Mouse (Mus musculus) hindbrain, embryonic 16.5 days (tissue): ENCODE measurements around the gene Wdfy3. TPM values are rescaled to one million over a fixed set of nuclear protein-coding genes. Genes with fewer than 3 reads are reported as not detected.

Experiments used
- ATAC-seq: fragments of 200-750 bp; cut with Nextera tagmentation; 2 replicates; pipeline ENCODE4 v1.8.0; 2017; ENCODE audit warnings: moderate TSS enrichment, moderate library complexity
- H3K27ac ChIP-seq: fragments of 300-500 bp; sonication (generic); 2 replicates; pipeline ENCODE4 v1.5.1; 2014; ENCODE audit warnings: low read depth, mild to moderate bottlenecking, control low read depth, low read length, moderate library complexity
- H3K27me3 ChIP-seq: fragments of 300-500 bp; sonication (generic); replicated peaks from 2 replicates; pipeline ENCODE4 v1.6.1; 2014; ENCODE audit warnings: low read length; ENCODE audit not compliant: control insufficient read depth, insufficient read depth
- H3K36me3 ChIP-seq: fragments of 300-500 bp; sonication (generic); 2 replicates; pipeline ENCODE4 v1.6.1; 2014; ENCODE audit warnings: mild to moderate bottlenecking, low read length, moderate library complexity, mixed read lengths; ENCODE audit not compliant: control insufficient read depth, insufficient read depth
- H3K4me1 ChIP-seq: fragments of 300-500 bp; sonication (generic); 2 replicates; pipeline ENCODE4 v1.6.1; 2014; ENCODE audit warnings: low read depth, low read length; ENCODE audit not compliant: control insufficient read depth, insufficient read depth
- H3K4me2 ChIP-seq: fragments of 300-500 bp; sonication (generic); 2 replicates; pipeline ENCODE4 v1.6.1; 2014; ENCODE audit warnings: mild to moderate bottlenecking, low read length, control low read depth, moderate library complexity
- H3K4me3 ChIP-seq: fragments of 300-500 bp; sonication (generic); 2 replicates; pipeline ENCODE4 v1.5.1; 2014; ENCODE audit warnings: mild to moderate bottlenecking, low read length, control low read depth, moderate library complexity
- H3K9ac ChIP-seq: fragments of 300-500 bp; sonication (generic); 2 replicates; pipeline ENCODE4 v1.6.1; 2014; ENCODE audit warnings: low read depth, mild to moderate bottlenecking, control low read depth, low read length, moderate library complexity
- H3K9me3 ChIP-seq: fragments of 300-500 bp; sonication (generic); 2 replicates; pipeline ENCODE4 v1.6.1; 2014; ENCODE audit warnings: mild to moderate bottlenecking, low read length, moderate library complexity; ENCODE audit not compliant: control insufficient read depth
- WGBS: fragments of 180-500 bp; shearing (Covaris S2); extraction: QIAGEN DNeasy Blood & Tissue Kit; methylation state at CpG from one replicate; pipeline ENCODE4 v1.1.7; 2014; 5-methylcytosine and 5-hydroxymethylcytosine counted together
- polyA plus RNA-seq: library from polyadenylated mRNA; unstranded; fragments of >200 nt; fragmentation: Nextera tagmentation; extraction: Ambion mirVana; gene quantifications from 2 replicates; pipeline ENCODE4 v1.2.1, GENCODE M21; 2015

Gene Wdfy3
- polyA plus RNA-seq, 1 experiment from 2014 or later, result 22.5 TPM

DNA sequence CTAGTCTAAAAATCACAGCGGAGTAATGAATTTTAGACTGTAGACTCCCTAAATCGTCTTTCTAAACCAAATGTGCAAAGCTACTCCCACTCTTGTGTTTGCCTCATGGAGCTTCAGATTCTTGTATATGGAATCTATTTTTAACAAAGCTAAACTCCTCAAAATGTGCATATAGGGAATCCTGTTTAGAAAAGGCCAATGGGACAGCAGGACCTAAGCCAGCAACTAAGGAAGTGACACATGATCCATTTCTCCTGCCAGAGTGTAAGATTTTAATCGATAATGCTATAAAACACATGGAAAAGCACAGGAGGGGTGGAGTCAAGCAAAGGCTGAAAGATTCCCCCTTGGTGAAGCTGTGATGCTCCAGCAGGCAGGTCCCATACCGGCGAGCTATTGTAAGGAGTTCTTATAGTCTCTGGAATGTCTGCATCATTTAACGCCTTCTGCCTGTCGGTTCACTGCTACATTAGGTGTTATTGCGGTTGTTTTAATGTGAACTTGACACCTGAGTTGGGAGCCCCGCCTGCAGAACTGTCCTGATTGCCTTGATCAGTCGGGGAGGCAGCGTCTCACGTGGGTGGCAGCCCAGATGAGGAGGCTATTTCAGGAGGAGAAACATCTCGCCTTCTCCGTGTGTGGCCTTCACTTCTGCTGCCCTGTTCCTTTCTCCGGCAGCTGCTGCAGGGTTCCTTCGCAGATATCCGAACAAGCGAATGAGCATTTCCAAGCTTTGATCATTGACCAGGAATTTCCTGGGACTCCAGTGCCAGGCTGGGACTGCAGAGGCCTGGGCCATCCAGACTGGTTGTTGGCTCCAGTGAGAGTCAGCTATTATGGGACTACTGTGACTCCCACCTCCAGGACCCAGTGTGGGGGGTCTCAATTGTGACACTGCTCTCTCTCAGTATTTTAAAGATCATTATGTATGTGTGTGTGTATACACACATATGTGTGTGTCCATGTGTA, 15.3 kb upstream of the Wdfy3 start:
- Histone ChIP-seq H3K4me2 (no peak overlapping the region), H3K36me3 (no peaks in the 10 kb centered on the region), H3K27ac (no peak overlapping the region), H3K27me3 (no peaks in the 10 kb centered on the region), H3K9ac (no peak overlapping the region), H3K9me3 (no peaks in the 10 kb centered on the region), H3K4me3 (no peak overlapping the region), H3K4me1 (no peaks in the 10 kb centered on the region)
- no peak for ATAC-seq
- WGBS, result 58% methylated on average over 18 of the region's 18 CpGs

DNA sequence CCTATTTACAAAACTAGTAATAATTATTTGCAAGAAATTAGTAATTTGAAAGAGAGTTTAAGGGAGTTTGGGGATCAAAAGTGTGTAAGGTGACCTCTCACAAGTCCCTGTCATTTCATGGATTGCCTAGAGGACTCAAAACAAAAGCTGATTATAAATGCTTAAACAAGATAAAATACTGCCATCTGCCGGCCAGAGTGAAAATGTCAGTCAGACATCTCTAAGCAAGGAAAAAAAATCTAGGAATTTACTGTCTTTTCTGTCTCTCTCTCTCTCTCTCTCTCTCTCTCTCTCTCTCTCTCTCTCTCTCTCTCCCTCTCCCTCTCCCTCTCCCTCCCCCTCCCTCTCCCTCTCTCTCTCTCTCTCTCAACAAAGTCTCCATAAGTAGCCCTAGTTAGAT, 4.4 kb upstream of the Wdfy3 start:
- 0% methylated on average over 1 of the region's 1 CpGs for WGBS
- H3K27me3 ChIP-seq, result no peaks in the 10 kb centered on the region
- H3K27ac ChIP-seq, result no peak overlapping the region
- H3K9ac ChIP-seq, result no peak overlapping the region
- H3K4me1 ChIP-seq, result peaks cover 11% of the 10 kb centered on the region
- H3K9me3 ChIP-seq, result no peaks in the 10 kb centered on the region
- no peak overlapping the region for H3K4me3 ChIP-seq
- no peaks in the 10 kb centered on the region for H3K36me3 ChIP-seq
- H3K4me2 ChIP-seq, result no peak overlapping the region
- ATAC-seq, result no peak

DNA sequence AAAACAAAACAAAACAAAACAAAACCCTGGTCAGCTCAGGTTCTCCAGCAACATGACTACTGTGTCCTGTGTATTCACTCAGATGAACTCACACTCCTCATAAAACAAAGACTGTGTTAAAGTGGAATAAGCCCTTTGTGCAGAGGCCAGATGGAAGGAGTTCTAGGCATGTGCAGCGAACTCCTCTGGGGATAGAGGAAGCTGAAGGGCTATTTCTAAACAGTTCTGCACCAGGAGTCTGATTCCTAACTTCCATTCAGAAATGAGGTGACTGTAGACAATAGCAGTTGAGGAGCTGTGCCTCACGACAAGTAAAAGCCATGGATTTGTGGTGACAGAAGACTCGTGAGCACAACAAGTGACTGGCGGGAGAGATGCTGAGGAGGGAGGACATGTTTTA, 2.3 kb upstream of the Wdfy3 start:
- Histone ChIP-seq H3K27ac (no peak overlapping the region), H3K4me2 (0 out of 2 replicates have a peak overlapping the region, but pooled peaks have one; percentile 27), H3K27me3 (no peaks in the 10 kb centered on the region), H3K4me3 (no peak overlapping the region; the same call in 1 of the 2 replicates), H3K36me3 (no peaks in the 10 kb centered on the region), H3K9me3 (no peaks in the 10 kb centered on the region), H3K9ac (peak overlapping the region; percentile 13; the same call in 1 of the 2 replicates), H3K4me1 (peaks cover 22% of the 10 kb centered on the region)
- ATAC-seq, result no peak
- 22% methylated on average over 4 of the region's 4 CpGs for WGBS

DNA sequence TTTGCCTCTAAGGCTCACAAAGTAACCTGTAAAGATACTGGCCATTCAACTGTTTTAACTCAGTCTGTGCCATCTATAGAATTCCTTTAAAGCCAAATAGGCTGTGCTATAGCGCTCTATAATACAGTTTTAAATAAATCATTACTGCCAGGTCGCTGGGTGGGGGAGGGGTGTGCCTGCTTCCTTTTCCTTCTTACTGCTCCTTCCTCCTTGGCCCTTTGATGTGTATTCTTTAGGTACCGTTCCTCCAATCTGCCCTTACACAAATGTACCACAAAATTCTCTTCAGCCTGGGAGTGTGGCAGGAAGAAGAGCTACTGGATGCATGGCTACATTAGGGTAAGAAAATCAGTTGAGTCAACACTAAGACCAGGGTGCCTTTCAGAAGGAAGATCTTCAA, 1.5 kb upstream of the Wdfy3 start:
- Histone ChIP-seq H3K9ac (peak overlapping the region; percentile 22; the same call in 1 of the 2 replicates), H3K4me1 (peaks cover 27% of the 10 kb centered on the region), H3K4me2 (peak overlapping the region; percentile 81), H3K36me3 (no peaks in the 10 kb centered on the region), H3K9me3 (no peaks in the 10 kb centered on the region), H3K27me3 (no peaks in the 10 kb centered on the region), H3K27ac (peak overlapping the region; percentile 48; the same call in 1 of the 2 replicates), H3K4me3 (0 out of 2 replicates have a peak overlapping the region, but pooled peaks have one; percentile 11)
- 36% methylated on average over 3 of the region's 3 CpGs for WGBS
- no peak for ATAC-seq

DNA sequence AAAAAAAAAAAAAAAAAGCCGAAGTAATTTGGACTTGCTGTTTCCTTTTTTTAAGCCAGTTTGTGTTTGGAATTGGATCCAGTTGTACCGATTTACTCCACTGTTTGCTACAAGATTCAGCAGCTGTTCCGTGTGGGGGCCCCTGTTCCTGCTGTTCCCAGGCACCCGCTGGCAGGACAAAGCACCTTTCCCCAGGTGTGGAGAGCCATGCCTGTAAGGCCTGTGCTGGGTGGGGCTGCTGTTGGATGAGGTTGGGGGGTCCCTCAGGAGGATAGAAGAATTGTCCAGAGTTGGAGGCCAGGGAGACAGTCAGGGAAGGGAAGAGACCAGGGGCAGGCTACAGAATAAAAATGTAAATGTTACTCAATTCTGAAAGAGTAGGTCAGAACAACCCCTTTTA, 1.1 kb upstream of the Wdfy3 start:
- peaks cover 27% of the 10 kb centered on the region for H3K4me1 ChIP-seq
- no peaks in the 10 kb centered on the region for H3K9me3 ChIP-seq
- peak overlapping the region; percentile 54; the same call in 1 of the 2 replicates for H3K27ac ChIP-seq
- peak overlapping the region; percentile 59 for H3K4me3 ChIP-seq
- H3K36me3 ChIP-seq, result no peaks in the 10 kb centered on the region
- WGBS, result 33% methylated on average over 4 of the region's 4 CpGs
- peak overlapping the region; percentile 41; the same call in 1 of the 2 replicates for H3K9ac ChIP-seq
- no peak for ATAC-seq
- peak overlapping the region; percentile 81 for H3K4me2 ChIP-seq
- H3K27me3 ChIP-seq, result no peaks in the 10 kb centered on the region

DNA sequence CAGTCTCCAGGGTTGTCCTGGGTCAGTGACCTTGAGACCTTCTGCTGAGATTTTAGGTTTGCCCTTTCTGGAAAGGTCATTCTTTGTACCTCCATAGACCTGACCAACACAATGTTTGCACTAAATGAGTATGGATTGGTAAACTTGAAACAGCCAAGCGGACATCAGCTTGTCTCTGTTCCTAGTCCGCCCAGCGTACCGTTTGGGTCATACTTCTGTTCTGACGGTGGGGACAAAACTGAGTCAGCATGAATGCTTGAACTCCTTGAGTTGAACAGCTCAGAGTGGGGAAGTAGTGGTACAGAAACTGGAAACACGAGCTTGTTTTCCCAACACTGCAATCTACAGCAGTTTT, 670 bp upstream of the Wdfy3 start:
- Histone ChIP-seq H3K9me3 (no peaks in the 10 kb centered on the region), H3K36me3 (no peaks in the 10 kb centered on the region), H3K4me3 (peak overlapping the region; percentile 59), H3K4me1 (peaks cover 27% of the 10 kb centered on the region), H3K27ac (peak overlapping the region; percentile 95), H3K4me2 (peak overlapping the region; percentile 81), H3K9ac (peak overlapping the region; percentile 83), H3K27me3 (no peaks in the 10 kb centered on the region)
- WGBS, result 11% methylated on average over 6 of the region's 6 CpGs
- ATAC-seq, result peak; percentile 0; the same call in 1 of the 2 replicates

DNA sequence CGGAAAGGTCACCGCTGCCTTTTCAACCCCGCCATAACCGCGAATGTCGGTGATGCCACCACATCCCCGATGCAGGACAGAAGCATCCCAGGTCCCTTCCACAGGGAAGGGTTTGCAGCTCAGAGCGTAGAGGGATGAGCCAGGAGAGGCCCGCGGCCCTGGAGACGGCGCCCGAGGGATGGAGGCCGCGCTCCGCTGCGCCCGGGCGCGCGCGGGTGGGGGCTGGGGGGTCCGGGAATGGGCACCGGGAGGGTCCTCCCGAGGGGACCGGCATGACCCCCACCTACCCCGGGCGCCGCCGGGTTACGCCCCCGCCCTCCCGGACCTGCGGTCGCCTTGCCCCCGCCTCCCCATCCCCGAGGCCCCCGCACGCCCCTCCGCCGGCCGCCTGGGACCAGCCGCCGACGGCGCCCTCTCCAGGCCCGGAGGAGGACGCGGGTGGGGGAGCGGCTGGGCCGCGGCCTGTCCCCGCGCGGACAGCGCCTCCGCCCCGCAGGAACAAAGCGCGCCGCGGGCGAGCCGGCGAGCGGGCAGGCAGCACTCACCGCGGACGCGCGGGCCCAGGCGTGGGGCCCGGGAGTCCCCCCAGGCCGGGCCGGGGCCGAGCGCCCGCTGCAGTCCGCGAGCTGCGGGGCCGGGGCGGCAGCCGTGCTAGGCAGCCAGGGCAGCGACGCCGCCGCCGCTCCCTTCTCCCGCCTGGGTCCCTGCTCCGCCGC, 512 bp downstream of the Wdfy3 start:
- WGBS, result 1% methylated on average over 42 of the region's 92 CpGs
- H3K27ac ChIP-seq, result peak overlapping the region; percentile 95
- H3K27me3 ChIP-seq, result no peaks in the 10 kb centered on the region
- H3K4me3 ChIP-seq, result peak overlapping the region; percentile 59
- H3K9me3 ChIP-seq, result no peaks in the 10 kb centered on the region
- peak overlapping the region; percentile 83 for H3K9ac ChIP-seq
- H3K36me3 ChIP-seq, result no peaks in the 10 kb centered on the region
- H3K4me2 ChIP-seq, result peak overlapping the region; percentile 70
- ATAC-seq, result peak; percentile 73
- peaks cover 27% of the 10 kb centered on the region for H3K4me1 ChIP-seq

DNA sequence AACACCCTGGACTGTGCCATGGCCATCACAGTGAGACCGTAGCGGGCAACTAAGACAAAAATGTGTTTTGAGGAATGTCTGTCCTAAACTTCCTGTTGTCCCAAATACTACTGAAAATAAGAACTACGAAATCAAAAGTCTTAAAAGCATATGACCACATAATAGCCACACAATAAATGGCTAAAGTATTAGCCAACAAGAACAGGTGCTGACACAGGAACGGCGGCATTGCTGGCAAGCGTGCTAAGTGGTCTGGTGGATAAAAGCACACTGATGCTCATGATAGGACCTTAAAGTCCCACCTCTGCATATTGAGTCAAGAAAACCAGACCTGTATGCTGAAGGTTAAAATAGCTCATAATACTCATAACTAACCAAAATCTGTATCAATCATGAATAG, 3.3 kb downstream of the Wdfy3 start:
- Histone ChIP-seq H3K9me3 (no peaks in the 10 kb centered on the region), H3K4me3 (no peak overlapping the region), H3K27me3 (no peaks in the 10 kb centered on the region), H3K4me2 (no peak overlapping the region), H3K9ac (no peak overlapping the region), H3K27ac (no peak overlapping the region), H3K4me1 (peaks cover 37% of the 10 kb centered on the region), H3K36me3 (no peaks in the 10 kb centered on the region)
- no peak for ATAC-seq
- 95% methylated on average over 6 of the region's 6 CpGs for WGBS
